Mouse (Mus musculus) CH12.LX (cell line): ENCODE measurements around the gene Ddost.

Source experiments
- CTCF ChIP-seq, 2 experiments: IDR thresholded peaks in 1 of 2; conservative IDR thresholded peaks in 1 of 2; 2 replicates each; pipeline ENCODE4 v1.5.1; 2011 to 2012; ENCODE audit warnings: low read depth in 2 of 2, low read length in 2 of 2, improper control_type of control experiment in 1 of 2, inconsistent platforms in 1 of 2, mild to moderate bottlenecking in 1 of 2, moderate library complexity in 1 of 2
- JUND ChIP-seq: conservative IDR thresholded peaks from 2 replicates; pipeline ENCODE4 v1.6.1; 2011; ENCODE audit warnings: low read depth, low read length, improper control_type of control experiment
- POLR2A ChIP-seq: IDR thresholded peaks from 2 replicates; pipeline ENCODE4 v1.6.1; 2011; ENCODE audit warnings: low read depth, mild to moderate bottlenecking, improper control_type of control experiment, low read length
- UBTF ChIP-seq: IDR thresholded peaks from 2 replicates; pipeline ENCODE4 v1.6.1; 2012; ENCODE audit warnings: low read depth, mild to moderate bottlenecking, inconsistent platforms, low read length, improper control_type of control experiment, moderate library complexity

DNA sequence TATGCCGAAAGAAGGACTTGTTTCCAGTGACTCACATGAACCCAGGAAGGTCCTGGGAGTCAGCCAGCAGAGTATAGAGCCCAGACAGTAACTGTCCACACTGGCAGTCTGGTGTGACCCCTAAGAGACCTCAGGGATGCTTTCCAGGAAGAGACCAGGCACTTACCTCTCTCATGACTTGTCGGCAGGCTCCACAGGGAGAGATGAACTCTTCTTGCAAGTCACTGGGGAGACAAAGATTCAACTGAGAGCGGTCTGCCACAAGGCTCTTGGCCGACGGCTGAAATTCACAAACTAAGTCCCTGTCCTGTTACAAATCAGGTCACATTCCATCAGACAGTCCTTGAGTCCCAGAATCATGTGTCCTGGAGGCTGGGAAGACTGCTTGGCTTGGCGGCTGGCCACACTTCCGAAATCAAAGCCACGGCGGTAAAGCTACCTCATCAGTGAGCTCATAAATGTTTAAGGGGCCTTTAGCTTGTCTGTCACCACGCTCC lies 38.9 kb downstream of the Ddost start:
- TF ChIP-seq POLR2A (no peak), JUND (no peak), CTCF (conservative IDR thresholded peaks at IDR 0.05 in 1 of 2, IDR thresholded peaks at IDR 0.05 in 1 of 2; ENCODE audit: low read depth in 2 of 2, low read length in 2 of 2) (no peak), UBTF (no peak)
